Mouse (Mus musculus) kidney, postnatal 14 days (tissue): ENCODE data around the gene Stat3.

ENCODE experiments used
- DNase-seq: peaks from one replicate; pipeline ENCODE4 v3.0.0; 2022; ENCODE audit warnings: mixed read lengths

The Stat3 gene

DNA sequence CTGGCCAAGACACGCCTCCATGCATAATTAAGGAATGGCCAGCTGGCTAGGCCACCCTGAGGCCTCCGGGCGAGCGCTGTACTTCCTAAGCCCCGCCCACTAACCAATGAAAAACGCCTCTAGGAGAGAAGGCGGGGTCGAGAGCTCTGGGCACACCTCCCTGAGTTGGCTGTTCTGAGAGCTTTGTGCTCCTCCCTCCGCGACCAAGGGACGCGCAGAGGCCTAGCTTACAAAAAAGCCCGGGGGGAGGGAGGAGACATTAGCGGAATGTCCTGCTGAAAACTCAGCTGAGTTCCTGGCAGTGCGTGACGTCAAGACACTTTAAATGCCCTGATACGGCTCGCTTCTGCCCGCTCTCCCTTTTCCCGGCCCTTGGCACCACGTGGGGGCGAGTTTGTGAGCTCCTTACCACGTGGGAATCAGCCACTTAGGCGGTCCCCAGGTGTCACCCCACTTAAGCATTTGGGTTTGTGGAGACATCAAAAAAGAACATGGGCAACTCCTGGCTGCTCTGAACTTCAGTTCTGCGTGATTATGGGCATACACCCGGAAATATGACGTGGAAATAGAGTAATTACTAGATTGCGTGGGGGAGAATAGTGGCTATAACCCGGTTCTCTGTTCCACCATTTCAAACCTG, at the start of gene Stat3:
Stat3 (minus strand) TSS at position 29 of the 640 bp plus-strand sequence.
- peak; percentile 100 for DNase-seq

DNA sequence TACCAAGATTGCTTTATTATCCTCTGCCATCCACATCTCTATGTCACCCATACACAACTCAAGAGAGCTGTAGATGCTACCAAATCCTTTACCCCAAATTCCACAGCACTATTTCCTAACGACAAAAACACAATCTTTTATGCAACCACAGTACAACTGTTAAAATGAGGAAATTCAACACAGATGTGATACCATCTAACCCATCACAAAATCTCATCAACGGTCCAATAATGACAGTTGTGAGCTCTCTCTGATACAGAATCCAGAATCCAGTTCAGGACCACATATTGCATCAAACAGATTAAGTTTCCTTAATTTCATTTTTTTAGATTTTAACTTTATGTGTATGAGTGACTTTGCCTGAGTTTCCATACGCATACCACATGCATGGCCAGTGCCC, 49.3 kb upstream of the Stat3 start:
- DNase-seq, result no peak

DNA sequence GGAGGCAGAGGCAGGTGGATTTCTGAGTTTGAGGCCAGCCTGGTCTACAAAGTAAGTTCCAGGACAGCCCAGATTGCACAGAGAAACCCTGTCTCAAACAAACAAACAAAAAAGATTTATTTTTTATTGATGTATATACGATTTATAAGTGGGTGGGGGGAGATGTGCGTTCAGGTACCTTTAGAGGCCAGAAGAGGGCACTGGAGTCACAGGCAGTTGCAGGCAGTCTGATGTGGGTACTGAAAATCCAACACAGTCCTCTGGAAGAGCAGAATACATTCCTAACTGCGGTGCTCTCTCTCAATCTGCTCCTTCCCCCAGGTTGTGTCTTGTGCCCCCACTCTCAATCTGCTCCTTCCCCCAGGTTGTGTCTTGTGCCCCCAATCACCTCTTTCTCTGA, 46.3 kb upstream of the Stat3 start:
- no peak for DNase-seq

DNA sequence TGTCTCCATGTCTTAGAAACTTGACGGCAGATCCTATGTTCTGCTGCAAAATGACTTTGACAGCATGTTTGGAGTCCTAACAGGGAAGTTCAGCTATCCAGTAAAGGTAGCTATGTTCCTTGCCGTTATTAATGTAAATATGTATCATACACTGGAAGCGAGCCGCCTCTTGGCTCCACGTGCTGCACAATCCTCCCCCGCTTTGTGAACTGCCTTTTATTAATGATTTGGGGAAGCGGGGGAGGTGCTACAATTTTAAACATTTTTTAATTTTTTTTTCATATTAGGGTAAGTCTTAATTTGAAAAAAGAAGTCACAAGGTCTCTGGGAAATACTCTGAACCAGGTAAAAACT, 44.4 kb upstream of the Stat3 start:
- no peak for DNase-seq

DNA sequence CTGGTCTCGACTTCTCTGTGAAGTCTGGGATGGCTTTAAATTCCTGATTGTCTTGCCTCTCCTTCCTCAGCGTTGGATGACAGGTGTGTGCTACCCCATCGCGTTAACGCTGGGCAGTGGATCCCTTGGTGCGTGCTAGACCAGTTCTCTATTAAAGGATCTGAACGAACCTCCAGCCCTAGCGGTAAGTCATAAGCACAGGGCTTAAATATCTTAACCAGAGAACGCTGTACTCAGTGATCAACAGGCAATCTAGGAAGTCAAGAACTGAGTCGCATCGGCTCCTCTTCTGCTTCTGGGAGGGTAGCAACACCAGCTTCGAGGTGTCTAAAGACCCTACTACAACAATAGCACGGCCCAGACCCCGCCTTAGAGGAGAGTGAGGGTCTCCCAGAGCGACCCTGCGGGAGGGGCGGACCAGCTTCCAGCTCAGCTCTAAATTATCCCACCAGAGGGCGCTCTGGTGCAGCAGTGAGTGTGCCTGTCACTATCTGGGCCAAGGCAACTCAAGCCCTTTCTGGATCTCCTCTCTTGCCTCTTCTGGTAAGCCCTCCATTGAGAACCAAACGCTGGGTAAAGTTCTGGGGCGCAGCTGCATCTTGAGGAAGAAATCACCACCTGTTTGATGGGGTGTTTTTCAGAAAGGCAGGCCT, 43.9 kb upstream of the Stat3 start:
- peak; percentile 87 for DNase-seq

DNA sequence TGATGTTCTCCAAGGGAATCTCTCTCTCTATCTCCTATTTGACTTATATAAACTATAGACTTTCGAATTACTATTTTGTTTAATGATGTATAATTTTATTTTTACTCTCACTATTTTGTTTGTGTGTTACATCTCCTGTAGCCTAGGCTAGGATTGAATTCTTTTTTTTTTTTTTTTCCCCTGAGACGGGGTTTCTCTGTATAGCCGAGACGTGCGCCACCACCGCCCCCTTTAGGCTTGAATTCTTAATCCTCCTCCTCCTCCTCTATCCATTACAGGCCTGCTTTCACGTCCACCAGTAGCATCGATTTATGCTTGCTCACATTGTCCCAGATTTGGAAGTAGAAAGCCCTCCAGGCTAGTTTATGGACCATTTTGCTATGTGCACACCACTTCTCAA, 42.7 kb upstream of the Stat3 start:
- no peak for DNase-seq

DNA sequence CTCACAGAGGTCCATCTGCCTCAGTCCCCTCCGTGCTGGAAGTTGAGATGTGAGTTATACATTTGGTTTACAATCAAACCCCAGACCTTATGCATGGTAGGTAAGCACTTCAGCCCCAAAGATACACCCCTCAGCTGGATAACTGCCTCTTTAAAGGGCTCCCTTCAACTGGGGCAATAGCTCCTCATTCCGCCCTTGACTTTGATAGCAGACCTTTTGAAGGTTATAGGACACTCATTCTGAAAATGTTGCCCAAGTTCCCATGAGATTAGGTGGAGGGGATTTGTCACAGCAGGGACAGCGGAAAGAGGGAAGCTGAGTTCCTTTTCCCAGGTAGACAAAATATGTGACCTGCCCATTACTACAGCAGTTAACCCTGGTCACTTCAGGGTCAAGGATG, 41.9 kb upstream of the Stat3 start:
- no peak for DNase-seq

DNA sequence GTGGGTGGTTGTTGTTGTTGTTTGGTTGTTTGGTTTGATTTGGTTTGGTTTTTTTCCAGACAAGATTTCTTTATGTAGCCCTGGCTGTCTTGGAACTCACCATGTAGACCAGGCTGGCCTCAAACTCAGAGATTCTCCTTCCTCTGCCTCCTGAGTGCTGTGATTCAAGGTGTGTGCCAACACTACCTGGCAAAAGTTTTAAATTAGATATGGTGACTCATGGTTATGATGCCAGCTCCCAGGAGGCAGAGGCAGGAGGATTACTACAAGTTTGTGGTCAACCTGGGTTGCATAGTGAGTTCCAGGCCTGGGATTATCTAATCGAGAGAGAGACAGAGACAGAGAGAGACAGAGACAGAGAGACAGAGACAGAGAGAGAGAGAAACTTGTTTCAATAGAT, 41.1 kb upstream of the Stat3 start:
- no peak for DNase-seq

DNA sequence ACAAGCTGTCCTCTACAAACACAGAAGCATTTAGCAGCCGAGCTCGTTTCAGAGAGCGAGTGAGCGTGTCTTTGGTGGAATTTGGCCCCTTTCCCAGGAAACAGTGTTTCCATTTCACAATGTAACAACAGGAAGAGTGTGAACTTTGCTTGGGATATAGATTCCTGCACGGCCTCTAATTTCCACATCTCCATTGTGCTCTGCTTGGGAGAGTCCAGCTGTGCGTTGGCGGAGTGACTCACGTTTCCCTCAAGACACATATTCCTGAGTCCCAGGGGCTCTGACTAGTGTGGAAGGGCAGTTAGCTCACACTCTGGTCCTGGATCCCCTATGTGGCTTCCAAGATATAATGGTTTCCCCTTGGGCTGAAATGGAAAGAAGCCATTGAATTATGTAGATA, 40.5 kb upstream of the Stat3 start:
- peak; percentile 76 for DNase-seq

DNA sequence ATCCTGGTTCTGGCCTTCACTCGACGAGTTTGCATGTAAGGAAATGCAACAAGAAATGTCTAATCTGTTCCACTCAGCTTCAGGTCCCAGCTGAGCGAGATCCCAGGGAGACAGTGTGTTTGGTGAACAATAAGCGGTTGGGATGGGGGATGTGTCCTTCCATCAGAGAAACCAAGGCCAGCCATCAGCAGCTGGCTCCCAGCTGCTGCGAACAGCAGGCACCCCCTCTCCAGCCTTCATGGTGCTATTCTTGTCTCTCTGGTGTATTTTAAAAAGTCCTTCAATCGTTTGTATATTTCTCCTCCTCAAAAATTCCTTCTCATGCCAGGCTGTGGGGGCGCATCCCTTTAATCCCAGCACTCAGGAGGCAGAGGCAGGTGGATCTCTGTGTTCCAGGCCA, 35.9 kb upstream of the Stat3 start:
- DNase-seq, result no peak

DNA sequence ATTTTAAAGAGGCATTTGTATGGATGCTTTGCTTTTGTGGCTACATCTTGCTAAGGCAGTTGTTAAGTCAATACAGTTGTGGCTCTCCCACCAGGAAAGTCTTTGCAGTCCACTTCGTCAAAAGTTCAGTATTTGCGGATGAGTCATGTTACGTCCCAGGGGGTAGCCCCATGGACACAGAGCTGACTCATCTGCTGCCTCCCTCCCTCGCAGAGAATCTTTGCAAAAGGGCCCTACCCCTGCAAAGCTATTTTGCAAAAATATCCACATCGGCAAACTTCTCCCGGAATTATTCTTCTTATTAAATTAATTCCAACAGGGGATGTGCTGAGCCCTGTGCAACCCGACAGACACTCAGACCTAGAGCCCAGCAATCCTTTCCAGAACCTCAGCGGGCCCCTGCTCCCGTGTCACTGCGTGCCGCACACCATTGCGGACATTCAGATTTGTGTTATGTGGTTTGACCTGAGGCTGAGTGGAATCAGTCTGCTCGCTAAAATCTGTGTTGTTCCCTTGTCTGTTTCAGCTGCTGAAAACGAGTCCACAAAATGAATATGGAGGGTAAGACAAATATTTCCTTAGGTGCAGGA, 35.1 kb upstream of the Stat3 start:
- DNase-seq, result no peak

DNA sequence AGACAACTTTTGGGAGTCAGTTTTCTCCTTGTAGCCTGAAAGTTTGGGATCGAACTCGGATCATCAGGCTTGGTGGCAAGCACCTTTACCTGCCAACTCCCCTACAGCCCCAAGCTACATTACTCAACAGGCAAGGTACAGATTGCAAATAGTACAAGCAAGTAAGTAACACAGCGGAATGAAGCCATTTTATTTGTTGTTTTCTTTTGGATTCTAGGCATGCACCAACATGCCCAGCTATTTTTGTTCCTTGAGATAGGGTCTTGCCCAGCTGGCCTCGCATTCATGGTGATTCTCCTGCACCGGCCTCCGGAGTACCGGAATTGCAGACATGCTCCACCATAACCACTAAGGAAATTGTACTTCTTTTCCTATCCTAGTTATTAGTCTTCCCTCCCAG, 33.9 kb upstream of the Stat3 start:
- DNase-seq, result no peak

DNA sequence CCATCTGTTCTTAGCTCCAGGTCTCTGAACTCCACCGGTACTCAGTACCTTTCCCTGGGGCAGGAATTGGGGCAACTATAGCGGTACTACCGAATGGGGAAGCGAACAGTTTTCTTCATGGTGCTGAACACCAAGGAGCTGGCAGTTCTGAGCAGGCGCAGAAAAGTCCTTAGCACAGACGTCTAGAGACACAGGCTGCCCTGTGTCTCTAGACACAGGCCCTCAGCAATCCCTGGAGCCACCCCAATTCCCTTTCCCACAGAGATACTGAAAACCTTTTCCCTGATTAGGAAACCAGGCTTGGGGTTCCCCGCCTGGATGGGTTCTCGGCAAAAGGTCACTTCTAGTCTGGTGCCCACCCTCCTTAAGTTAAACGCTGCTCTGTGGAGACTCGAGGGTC, 32.1 kb upstream of the Stat3 start:
- DNase-seq, result no peak

DNA sequence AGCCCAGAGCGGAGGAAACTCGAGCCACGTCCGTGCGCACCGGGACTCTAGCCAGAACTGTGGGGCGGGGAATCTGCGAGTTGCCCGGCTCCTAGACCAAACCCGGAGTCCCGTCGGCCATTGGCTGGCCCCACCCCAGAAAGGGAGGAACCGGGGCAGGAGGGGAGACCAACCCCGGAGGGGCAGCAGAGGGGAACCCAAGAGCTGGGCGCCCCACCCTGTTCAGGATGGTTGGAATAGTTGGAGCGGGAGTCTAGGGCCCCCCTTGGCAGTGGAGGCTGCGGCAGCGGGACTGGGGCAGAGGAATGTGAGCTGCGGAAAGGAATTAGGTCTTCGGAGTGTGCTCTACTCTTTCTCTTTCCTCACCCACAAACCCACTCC, 31.2 kb upstream of the Stat3 start, which contains the start of gene Cavin1:
Cavin1 (minus strand) TSS at position 331 of the 381 bp plus-strand sequence.
- peak; percentile 96 for DNase-seq

DNA sequence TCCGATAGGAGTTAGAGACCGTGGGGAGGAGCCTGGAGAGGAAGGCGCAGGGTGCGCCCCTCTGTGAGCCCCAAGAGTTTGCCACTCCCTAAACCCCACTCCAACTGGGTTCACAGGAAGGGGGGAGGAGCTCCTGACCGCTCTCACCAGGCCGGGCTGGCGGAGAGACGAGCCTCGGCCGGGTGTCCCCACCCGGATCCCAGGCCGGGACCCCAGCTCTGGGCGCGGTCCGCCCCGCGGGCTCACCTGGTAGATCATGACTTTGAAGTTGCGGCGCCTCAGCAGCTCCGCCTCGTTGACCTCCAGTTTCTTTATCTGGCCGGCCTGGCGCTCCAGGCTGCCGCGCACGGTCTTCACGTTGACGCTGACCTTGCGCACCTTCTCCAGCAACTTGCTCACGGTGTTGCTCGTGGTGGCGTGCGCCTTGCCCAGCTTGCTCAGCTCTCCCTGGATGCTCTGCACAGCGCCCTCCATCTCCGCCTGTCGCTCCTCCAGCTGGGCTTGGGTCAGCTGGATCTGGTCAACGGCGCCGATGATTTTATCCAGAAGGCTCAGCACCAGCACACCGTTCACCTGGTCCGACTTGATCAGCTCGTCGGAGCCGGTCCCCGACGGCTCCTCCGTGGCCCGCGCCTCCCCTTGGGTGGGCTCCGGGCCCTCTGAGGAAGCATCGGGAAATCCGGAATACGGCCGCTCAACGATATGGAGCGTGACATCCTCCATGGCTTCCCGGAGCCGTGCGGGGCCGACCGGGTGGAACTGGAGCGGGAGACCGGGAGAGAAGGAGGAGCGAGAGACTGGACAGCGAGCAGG, 30.6 kb upstream of the Stat3 start:
- peak; percentile 67 for DNase-seq

DNA sequence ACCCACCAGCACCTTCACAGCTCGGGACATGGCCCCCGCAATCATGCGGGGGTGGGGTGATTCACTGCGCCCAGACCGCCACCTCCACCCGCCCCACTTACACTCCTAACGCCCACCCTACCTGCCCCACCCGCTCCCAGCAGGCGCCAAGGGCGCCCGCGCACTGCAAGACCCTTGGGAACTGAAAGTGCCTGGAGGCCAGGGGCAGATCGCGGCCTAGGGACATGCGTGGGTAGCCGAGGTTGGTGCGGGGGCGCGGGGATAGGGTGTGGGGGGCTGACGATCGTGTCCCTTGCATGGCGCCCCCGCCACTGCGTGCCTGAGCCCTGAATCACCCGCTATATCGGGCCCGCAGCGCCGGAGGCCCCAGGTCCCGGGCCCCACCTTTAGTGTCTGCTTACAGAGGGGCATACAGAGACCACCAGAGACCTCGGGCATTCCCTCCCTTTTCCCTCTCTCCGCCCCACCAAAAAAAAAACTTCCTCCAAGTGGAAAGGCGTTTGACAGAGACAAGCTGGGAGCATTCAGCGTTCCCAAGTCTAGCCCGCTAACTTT, 29.9 kb upstream of the Stat3 start:
- DNase-seq, result no peak

DNA sequence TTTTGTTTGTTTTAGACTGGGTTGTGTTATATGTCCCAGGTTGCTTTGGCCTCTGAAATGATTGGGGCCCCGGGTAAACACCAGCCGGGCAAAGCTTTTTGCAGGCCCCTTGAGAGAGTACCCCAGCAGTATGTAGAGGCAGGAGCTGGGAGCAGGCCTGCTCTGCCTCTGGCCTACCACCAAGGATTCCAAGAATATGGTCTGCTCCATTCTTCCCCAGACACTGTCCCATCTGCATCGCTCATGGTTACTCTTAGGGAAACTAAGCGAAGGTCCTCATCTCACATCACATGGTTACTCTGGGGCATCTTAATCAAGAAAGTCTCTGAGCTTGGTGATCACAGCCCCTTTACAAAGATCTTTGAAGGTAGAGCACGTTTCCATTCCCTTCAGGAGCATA, 29.2 kb upstream of the Stat3 start:
- no peak for DNase-seq

DNA sequence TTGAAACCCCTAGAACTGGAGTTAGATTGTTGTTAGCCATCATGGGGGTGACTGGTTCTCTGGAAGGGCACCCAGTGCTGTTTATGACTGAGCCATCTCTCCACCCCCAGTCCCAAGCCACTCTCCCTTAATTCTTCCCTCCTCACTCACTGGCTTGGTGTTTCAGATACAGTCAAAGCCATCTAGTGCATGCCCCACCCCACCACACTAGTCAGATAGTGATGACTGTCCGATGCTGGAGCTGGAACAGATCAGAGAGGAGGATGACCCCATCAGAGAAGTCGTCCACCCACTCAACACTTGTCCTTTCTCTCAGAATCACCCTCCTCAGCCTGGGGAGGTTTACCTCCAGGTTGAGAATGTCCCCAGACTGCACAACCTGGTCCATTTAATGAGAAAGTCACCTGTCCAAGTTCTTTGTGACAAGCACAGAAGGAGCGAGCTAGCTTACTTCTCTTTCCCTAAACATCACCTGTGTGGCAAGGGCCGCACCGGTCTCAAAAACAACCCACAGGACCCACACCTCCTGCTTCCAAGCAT, 28.6 kb upstream of the Stat3 start:
- DNase-seq, result no peak

DNA sequence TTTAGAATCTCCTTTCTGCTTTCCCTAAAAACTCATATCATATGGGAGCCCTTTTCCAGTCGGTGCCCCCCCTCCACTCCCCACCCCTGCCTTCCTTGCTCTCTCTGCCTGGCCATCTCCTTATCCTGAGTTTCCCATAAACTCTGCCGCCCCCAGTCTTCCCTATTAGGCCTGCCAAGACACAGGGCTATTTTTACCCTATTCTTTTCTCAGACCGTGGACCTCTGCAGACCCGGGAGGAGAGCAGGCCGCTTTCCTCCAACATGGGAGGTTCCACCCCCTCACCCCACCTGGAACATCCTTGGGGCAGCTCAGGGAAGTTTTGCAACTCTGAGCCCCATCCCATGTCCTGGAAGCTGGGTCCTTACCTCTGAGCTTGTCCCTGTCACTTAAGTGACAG, 28.0 kb upstream of the Stat3 start:
- DNase-seq, result no peak

DNA sequence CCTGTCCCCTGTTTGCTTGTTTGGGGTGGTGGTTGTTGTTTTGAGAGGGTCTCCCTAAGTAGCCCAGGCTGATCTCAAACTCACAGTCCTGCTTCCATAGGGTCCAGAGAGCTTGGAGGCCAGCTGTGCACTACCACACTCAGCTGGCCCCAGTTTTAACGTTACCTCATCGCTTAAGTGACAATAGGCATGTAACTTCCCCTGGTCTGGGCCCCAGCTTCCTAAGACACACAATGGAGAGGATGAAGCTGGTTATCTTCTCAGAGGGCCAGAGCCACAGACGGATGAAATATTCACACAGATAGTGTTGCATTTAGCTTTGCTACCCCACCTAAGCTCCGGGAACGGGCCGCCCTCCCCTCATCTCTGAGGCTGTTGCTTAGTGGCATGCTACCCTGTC, 26.4 kb upstream of the Stat3 start:
- DNase-seq, result no peak

DNA sequence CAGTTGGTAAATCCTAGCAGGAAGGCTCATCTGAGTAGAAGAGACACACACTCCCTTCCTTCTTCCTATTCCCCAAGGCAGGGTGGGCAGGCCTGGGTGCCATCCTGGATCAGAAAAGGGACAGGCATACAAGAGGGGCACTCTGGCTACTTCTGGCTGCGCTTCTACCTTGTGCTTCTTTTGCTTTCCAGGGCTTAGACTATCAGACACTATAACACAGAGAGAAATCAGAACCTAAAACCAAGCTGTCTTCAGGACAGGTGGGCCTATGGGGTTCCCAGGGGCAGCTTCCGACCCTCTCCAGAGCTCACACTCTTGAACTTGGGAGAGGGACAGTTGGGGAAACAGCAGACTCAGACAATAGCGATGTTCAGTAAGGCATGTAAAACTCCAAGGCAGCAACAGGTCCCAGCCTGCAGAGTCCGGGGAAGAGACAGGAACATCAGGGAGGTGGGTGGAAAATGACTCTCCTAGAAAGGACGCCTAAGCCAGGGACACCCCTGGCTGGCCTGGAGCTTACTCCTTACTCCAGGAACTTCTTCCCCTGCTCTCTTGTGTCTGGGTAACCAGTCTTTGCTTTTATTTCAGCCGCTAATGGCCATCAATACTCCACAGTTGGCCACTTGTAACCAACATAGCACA, 25.7 kb upstream of the Stat3 start:
- DNase-seq, result no peak

DNA sequence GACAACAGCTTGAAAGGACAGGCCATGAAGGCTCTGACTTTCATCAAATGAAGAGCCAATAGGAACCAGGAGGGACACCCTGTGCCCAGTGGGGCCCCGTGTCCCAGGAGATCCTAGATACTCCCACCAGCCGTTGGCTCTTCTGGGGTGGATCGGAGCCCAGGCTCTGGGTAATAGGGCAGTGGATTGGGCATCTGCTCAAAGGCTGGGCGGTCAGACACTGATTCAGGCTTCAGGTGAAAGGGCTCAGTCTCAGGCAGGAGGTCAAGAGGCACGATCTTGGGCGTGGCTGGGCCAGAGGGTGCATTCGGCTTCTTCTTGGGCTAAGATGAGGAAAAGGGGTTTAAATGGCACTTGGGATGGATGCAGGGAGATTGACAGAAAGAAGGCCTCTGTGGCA, 24.8 kb upstream of the Stat3 start:
- no peak for DNase-seq

DNA sequence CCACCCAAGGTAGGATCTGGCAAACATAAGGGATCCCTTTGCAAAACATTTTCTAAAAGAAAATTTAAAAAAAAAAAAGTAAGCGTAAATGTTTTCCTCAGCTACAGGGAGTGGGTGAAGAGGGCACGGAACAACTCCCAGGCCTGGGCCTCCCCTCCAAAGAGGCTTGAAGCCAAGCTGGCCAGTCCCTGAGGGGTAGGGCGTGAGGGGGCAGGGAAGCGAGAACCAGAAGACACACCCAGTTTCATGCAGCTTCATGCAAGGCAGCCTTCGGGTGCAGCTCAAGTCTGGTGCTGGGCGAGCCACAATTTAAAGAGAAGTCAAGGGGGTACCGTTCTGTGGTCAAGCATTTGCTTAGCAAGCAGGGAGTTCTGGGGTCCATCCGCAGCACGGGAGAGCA, 24.3 kb upstream of the Stat3 start:
- no peak for DNase-seq
